Mouse (Mus musculus): ENCODE results near the gene Cacng4.

Cacng4 gene

DNA sequence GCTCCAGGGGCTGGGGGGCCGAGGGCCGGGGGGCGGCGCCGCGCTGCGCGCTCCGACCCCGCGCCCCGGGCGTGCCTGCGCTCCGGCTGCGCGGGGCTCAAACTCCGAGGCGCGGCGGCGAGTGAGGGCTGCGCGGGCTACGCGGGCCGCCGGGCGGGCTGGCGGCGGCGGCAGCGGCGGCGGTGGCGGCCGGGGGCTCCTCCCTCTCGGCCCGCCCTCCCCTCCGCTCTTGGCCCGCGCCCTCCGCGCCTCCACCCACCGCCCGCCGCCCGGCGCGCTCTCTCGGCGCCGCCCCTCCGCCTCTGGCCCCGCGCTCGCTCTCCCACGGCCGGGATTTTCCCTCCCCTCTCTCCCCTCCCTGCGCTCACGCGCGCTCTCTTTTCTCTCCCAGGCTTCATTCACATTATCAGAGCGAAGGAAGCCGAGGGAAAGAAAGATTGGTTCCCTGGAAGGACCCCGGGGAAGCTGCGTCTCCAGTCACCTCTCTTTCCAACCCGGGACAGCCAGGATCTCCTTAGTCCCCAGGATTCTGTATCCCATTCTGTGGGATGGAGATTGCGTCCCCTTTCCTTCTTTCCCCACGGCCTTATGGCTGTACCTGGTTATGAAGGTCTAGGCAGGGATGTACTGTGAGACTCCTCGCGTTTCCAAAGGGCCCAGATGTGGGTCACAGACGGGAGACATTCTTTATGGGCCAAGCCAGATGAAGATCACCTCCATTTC lies at the start of gene Cacng4:
Cacng4 (minus strand) TSS at position 11 of the 723 bp plus-strand sequence.
- DNase-seq (ENCODE audit: low read depth, low spot score), result no peak

DNA sequence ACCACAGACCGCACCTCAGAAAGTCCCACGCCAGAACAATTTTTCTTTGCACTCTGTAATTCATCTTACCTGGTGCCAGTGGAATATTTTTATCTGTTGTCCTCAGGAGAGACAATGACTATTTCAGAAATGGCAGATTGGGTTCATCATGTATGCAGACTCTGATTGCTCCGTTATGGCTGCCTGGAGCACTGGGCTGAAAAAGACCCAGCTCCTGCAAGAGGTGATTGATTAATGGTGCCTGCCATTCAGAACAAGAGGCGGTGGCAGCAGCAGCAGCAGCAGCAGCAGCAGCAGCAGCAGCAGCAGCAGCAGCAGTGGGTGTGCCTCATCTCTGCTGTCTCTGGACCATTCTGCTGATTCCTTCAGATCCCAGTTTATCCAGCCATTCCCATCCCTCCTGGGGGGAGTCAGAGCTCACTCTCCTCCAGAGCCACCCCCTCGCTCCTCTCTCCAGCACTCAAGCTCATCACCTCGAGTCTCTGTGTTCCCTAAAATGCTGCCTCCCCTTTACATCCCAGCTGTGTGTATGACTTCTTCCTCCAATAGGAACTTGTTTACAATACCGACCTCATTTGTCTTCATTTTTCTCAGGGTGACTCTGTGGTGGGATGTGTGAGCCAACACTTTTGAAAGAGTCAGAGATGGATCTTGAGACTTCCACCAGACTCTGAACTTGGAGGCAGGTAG lies 39.1 kb upstream of the Cacng4 start:
- no peak for DNase-seq (ENCODE audit: low read depth, low spot score)

- DNase-seq (ENCODE audit: low read depth, low spot score), result peak; percentile 63
Measured at GRCm38 (mm10) chr11:107817196-107817595, 22.8 kb upstream of the Cacng4 start.

GRCm38 (mm10) chr11:107812941-107813648 lies 18.7 kb upstream of the Cacng4 start:
- no peak for DNase-seq (ENCODE audit: low read depth, low spot score)

GRCm38 (mm10) chr11:107812429-107812828 lies 18.1 kb upstream of the Cacng4 start:
- DNase-seq (ENCODE audit: low read depth, low spot score), result no peak

DNA sequence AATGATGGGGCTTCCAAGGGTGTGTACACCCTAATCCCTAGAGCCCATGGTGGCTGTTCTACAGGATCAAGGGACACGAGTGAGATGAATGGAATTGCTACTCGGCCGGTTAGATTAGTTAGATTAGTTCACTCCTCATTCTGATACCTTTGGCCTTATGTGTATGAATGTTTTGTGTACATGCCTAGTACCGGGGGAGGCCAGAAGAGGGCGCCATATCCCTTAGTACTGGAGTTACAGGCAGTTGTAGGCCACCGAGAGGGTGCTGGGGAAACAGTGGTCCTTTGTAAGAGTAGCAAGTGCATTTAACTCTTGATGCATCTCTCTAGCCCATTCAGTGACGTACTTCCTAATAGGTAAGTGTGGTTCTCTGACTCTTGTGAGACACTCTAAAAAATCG lies 14.2 kb upstream of the Cacng4 start:
- no peak for DNase-seq (ENCODE audit: low read depth, low spot score)

- DNase-seq (ENCODE audit: low read depth, low spot score), result no peak
Measured at GRCm38 (mm10) chr11:107806058-107806457, 11.7 kb upstream of the Cacng4 start.

DNA sequence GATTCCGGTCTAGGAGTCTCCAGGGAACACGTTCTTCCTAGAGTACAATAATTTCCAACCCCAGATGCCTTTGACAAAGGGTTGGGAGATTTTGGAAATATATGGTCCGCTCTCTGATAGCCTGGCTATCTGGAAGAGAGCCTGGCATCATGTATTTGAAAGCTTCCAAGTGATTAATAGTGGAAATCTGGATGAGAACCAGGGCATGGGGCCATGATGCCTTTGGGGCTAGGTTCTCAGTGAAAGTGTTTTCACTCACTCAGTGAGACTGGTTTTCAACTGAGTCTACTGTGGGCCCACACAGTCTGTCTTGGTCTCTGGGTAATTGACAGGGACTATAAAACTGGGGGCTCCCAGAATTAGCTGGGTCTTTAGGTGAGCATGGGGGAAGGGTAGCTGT lies 7.6 kb upstream of the Cacng4 start:
- no peak for DNase-seq (ENCODE audit: low read depth, low spot score)

- DNase-seq (ENCODE audit: low read depth, low spot score), result no peak
Measured at GRCm38 (mm10) chr11:107799331-107799730, 5.0 kb upstream of the Cacng4 start.

GRCm38 (mm10) chr11:107796346-107796745 lies 2.0 kb upstream of the Cacng4 start:
- no peak for DNase-seq (ENCODE audit: low read depth, low spot score)

DNA sequence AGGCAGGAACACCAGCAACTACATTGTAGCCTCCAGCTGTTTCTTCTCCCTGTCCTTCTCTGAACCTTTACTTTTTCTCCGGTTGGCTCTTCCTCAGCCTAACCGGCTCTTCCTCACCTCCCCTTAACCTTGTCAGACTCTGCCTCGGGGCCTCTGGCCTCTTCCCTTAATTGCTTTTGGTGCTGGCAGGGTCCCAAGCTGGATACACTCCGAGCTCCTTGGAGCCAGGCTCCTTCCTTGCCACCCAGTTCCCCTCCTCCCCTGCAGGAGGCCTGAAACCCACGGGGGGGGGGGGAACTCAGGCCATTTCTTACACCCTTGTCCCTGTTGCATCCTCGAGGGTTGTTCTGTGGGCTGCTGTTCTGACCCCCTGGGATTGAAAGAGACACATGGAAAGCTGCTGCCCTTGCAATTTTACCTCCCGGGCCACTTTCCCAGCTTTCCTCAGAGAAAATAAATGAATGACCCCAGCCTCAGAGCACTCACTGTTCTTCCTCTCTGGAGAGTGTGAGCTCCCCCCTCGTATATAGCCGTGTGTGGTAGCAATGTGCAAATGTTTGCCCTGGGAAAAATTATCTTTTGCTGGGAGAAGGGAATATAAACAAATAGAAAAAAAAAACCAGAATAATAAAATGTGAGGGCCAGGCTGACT lies 1.2 kb upstream of the Cacng4 start:
- DNase-seq (ENCODE audit: low read depth, low spot score), result no peak

DNA sequence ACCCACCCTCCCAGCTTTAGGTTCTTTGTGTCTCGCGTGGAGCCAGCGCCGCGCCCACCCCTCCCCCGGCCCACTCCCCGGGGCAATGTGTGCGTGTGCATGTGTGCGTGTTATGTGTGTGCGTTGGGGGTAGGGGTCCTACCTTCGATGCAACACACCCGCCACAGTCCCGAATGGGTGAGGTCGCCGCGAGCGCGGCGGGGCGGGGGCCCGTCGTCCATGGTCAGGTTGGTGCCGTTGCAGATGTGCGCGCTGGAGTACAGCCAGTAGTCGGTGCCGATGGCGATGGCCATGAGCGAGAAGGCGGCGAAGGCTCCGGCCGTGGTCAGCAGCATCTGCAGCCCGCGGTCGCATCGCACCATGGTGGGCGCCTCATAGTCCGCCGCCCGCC lies 259 bp downstream of the Cacng4 start:
- DNase-seq (ENCODE audit: low read depth, low spot score), result no peak

- peak; percentile 67 for DNase-seq (ENCODE audit: low read depth, low spot score)
Measured at GRCm38 (mm10) chr11:107793200-107794102, 906 bp downstream of the Cacng4 start.

- DNase-seq (ENCODE audit: low read depth, low spot score), result no peak
Measured at GRCm38 (mm10) chr11:107792136-107792535, 2.2 kb downstream of the Cacng4 start.

DNA sequence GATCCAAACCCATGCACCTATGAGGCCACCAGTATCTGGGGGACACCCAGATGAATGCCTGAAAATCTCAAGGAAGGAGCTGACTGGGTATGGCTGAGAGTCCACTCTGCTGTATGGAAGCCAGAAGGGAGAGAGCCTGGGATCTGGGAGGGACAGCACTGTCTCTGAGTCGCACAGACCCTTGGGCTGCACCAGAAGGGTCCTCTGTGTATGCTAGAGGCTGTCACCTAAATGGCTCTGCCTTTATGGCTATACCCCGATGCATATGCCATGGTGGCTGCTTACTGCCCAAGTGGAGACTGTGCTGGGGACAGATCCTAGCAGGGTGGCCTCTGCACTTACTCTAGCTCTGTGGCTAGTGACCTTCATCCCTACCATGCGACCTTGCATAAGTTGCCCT lies 8.6 kb downstream of the Cacng4 start:
- DNase-seq (ENCODE audit: low read depth, low spot score), result no peak

GRCm38 (mm10) chr11:107785288-107785687 lies 9.1 kb downstream of the Cacng4 start:
- DNase-seq (ENCODE audit: low read depth, low spot score), result peak; percentile 63

DNA sequence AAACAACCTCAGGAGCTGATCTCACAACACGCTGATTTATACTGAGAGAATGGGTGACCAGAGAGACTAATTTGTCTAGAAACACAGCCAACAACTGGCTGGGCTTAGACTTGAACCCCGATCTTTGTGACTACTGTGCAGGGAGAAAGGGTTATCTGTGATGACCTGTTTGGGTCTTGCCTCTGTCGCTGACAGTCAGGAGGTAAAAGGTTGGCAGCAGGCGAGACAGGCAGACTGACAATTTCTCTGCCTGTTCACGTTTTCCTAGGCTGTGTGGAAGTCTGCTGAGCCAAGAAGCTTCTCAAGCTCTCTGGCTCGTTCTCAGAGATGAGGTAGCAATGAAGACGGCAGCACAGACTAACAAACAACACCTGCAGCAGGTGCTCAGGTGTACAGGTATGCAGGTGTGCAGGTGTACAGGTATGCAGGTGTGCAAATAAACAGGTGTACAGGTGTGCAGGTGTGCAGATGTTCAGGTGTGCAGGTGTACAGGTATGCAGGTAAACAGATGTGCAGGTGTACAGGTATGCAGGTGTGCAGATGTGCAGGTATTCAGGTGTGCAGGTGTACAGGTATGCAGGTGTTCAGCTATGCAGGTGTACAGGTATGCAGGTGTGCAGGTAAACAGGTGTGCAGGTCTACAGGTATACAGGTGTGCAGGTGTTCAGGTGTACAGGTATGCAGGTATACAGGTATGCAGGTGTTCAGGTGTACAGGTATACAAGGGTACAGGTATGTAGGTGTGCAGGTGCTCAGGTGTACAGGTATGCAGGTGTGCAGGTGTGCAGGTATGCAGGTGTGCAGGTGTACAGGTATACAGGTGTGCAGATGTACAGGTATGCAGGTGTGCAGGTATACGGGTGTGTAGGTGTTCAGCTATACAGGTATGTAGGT lies 10.2 kb downstream of the Cacng4 start:
- peak; percentile 85 for DNase-seq (ENCODE audit: low read depth, low spot score)

- DNase-seq (ENCODE audit: low read depth, low spot score), result no peak
Measured at GRCm38 (mm10) chr11:107782591-107782990, 11.8 kb downstream of the Cacng4 start.

GRCm38 (mm10) chr11:107778859-107779258 lies 15.5 kb downstream of the Cacng4 start:
- no peak for DNase-seq (ENCODE audit: low read depth, low spot score)

- peak; percentile 22 for DNase-seq (ENCODE audit: low read depth, low spot score)
Measured at GRCm38 (mm10) chr11:107777487-107777886, 16.9 kb downstream of the Cacng4 start.

Measured in mesoderm, embryonic 11.5 days (tissue).